Mouse (Mus musculus) effector memory CD4-positive, alpha-beta T cell, adult 7 months (primary cell): ENCODE results near the gene Rab25. TPM values are rescaled to one million over a fixed set of nuclear protein-coding genes. Genes with fewer than 3 reads are reported as not detected.

Experiments used
- polyA plus RNA-seq: library from polyadenylated mRNA; unstranded; fragments of 100-300 nt; shearing (Covaris generic); gene quantifications from one replicate; pipeline ENCODE4 v1.2.1, GENCODE M21; 2017

Rab25 gene
- not detected for polyA plus RNA-seq

GRCm38 (mm10) chr3:88548180-88548917 lies at the start of gene Rab25:
Gene Rab25, minus strand, starts transcription at chr3:88548300.

GRCm38 (mm10) chr3:88575540-88575939 lies 27.4 kb upstream of the Rab25 start, which contains the start of gene Ssr2:
Gene Ssr2, plus strand, starts transcription at chr3:88575876.

DNA sequence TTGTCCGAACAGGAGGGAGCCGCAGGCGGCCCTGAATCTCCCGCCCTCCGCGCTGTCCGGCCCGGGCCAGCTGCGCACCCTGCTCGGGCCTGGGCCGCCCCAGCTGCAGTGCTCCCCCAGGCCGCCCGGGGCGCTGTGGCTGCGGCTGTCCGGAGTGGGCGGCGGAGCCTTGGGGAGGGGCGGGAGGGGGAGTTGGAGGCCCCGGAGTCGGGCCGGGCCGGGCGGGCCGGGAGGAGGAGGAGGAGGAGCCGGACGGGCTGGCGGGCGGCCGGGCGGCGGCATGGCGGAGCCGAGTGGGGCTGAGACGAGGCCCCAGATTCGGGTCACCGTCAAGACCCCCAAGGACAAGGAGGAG lies 5.4 kb upstream of the Rab25 start, which contains the start of gene Ubqln4:
Gene Ubqln4, plus strand, starts transcription at position 234 of the 355 bp plus-strand sequence.

DNA sequence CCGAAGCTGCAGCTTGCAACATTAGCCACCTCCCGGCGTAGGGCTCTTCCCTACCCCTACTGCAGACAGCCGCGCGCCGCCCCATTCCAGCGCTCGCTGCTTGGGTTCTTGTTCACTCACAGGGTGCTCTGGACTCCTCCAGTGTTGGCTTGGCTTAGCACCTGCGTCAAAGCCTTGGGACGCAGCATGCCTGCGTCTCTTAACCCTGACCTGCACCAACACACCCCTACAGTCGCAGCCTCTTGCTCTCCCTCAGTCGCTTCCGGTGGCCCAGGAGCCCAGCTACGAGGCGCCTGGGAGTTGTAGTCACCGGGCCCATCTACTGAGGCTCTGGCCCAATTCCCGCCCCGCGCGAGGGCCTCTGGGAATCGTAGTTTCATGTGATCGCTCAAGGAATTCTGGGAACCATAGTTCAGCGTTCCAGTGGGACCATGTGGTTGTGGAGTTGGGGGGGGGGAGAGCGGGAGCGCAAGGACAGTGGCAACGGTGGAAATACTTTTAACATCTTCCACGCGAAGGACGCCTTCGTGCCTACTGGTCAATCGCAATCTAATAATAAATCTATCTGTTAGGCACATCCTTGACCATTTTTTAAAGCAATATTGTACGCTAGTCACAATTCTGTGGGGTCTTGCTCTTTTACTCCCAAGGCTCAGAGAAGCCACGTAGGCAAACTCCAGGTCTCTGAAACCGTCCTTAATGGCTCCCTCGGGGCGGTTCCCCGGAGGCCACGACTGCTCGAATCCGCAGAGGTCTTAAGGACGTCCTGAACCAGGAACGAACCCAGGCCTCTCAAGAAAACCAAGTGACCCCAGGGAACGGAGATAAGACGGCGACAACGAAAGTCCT lies 4.8 kb upstream of the Rab25 start, which contains the start of gene Lamtor2:
Gene Lamtor2, minus strand, starts transcription at position 399 of the 849 bp plus-strand sequence.

GRCm38 (mm10) chr3:88532299-88532674 lies 15.8 kb downstream of the Rab25 start, which contains the start of gene Mex3a:
Gene Mex3a, plus strand, starts transcription at chr3:88532395.

GRCm38 (mm10) chr3:88509692-88510420 lies 38.2 kb downstream of the Rab25 start, which contains the start of gene Lmna:
Gene Lmna, minus strand, starts transcription at chr3:88509956.

Other genes starting within 250 kb of the Rab25 start
- gene Glmp, start 223.3 kb downstream of the Rab25 start, polyA plus RNA-seq, result 191 TPM
- gene Tmem79, start 212.2 kb downstream of the Rab25 start, polyA plus RNA-seq, result 0.46 TPM
- 35.6 TPM for gene Smg5, start 212.0 kb downstream of the Rab25 start, polyA plus RNA-seq
- not detected for gene Paqr6, start 183.7 kb downstream of the Rab25 start, polyA plus RNA-seq
- not detected for gene Bglap3, start 175.6 kb downstream of the Rab25 start, polyA plus RNA-seq
- not detected for gene Bglap2, start 169.6 kb downstream of the Rab25 start, polyA plus RNA-seq
- gene Bglap, start 163.8 kb downstream of the Rab25 start, polyA plus RNA-seq, result not detected
- 30.9 TPM for gene Pmf1, start 138.0 kb downstream of the Rab25 start, polyA plus RNA-seq
- 14.6 TPM for gene Slc25a44, start 123.2 kb downstream of the Rab25 start, polyA plus RNA-seq
- 162 TPM for gene Sema4a, start 87.1 kb downstream of the Rab25 start, polyA plus RNA-seq
- 189 TPM for gene Lmna, start 38.3 kb downstream of the Rab25 start, polyA plus RNA-seq
- gene Mex3a, start 15.9 kb downstream of the Rab25 start, polyA plus RNA-seq, result 0.06 TPM
- 126 TPM for gene Lamtor2, start 4.8 kb upstream of the Rab25 start, polyA plus RNA-seq
- gene Ubqln4, start 5.5 kb upstream of the Rab25 start, polyA plus RNA-seq, result 35.6 TPM
- 65.0 TPM for gene Ssr2, start 27.6 kb upstream of the Rab25 start, polyA plus RNA-seq
- 79.7 TPM for gene Arhgef2, start 57.7 kb upstream of the Rab25 start, polyA plus RNA-seq
- gene Rxfp4, start 104.8 kb upstream of the Rab25 start, polyA plus RNA-seq, result not detected
- 133 TPM for gene Khdc4, start 137.5 kb upstream of the Rab25 start, polyA plus RNA-seq
- 20.9 TPM for gene Rit1, start 168.5 kb upstream of the Rab25 start, polyA plus RNA-seq
- gene Syt11, start 226.9 kb upstream of the Rab25 start, polyA plus RNA-seq, result 35.3 TPM